17 mouse cellular contexts compared by ENCODE assay signal in the genomic region with DNA sequence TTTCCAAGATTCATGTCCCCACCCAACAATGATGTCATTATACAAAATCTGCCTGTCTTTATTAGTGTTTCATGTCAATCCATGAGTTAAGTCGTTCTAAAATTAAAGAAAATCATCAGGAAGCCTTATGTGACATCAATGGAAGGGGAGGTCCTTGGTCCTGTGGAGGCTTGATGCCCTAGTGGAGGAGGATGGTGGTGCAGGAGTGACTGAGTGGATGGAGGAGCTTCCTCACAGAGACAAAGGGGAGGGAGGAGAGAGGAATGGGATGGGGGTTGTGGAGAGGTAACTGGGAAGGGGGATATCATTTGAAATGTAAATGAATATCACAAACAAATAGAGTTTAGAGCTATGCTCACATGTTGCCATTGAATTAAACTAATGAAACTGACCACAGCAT.
DNase-seq lines count a peak whose midpoint lies in the region; ATAC-seq and TF ChIP-seq lines count a peak whose summit lies in the region.
"Had no signal": no experiment of that assay in that cellular context is flagged by ENCODE, and none has a peak within 500 bp of the region (broad histone marks: within the 10 kb centered on the region; RNA-seq: fewer than 3 reads in every experiment).

No protein-coding gene starts in this region.

- DNase-seq in hindbrain, embryonic 10.5 days (ENCODE audit: low spot score), result peak; percentile 14
- DNase-seq in lung, embryonic 14.5 days, result no peak
- DNase-seq in lung, postnatal 25 days (ENCODE audit: low spot score), result no peak
- peak; percentile 28 for DNase-seq in MEL (ENCODE audit: low read depth, low spot score)
- no peak for DNase-seq in layer of hippocampus, adult 9-10 months (ENCODE audit: low spot score)
- DNase-seq: adrenal gland, postnatal 10 days; B cell, adult 2 months; cerebellum, adult 2 months; gastrocnemius, postnatal 14 days; heart, postnatal 14 days; lung, postnatal 36 days had no signal

- H3K4me2 ChIP-seq in hindbrain, embryonic 16.5 days (ENCODE audit: low read length), result no peak overlapping the region
- H3K4me2 ChIP-seq in lung, embryonic 14.5 days, result no peak overlapping the region
- H3K4me2 ChIP-seq: limb, embryonic 13.5 days; liver, embryonic 15.5 days; midbrain, embryonic 13.5 days had no signal

- H3K9ac ChIP-seq in hindbrain, embryonic 16.5 days (ENCODE audit: low read depth, low read length), result no peak overlapping the region
- no peak overlapping the region for H3K9ac ChIP-seq in lung, embryonic 14.5 days
- H3K9ac ChIP-seq in MEL (ENCODE audit: control insufficient read depth, low read depth, low read length, poor library complexity, severe bottlenecking), result no peak overlapping the region
- H3K9ac ChIP-seq: limb, embryonic 13.5 days; liver, embryonic 15.5 days; midbrain, embryonic 13.5 days had no signal

- 53% methylated on average over 1 of the region's 1 CpGs for WGBS in hindbrain, embryonic 10.5 days
- 51% methylated on average over 1 of the region's 1 CpGs for WGBS in hindbrain, embryonic 16.5 days
- WGBS in lung, embryonic 14.5 days, result 56% methylated on average over 1 of the region's 1 CpGs

- ATAC-seq in hindbrain, embryonic 16.5 days, result no peak
- ATAC-seq in lung, embryonic 14.5 days (ENCODE audit: insufficient read depth), result no peak
- peak; percentile 71; the same call in 1 of the 2 replicates for ATAC-seq in megakaryocyte-erythroid progenitor cell, adult 5-6 weeks (replicated peaks; ENCODE audit: low FRiP score, low TSS enrichment, poor library complexity, severe bottlenecking)
- ATAC-seq: inflammation-experienced regulatory T-cells, adult 6 months; midbrain, embryonic 13.5 days had no signal

- TF ChIP-seq EP300 in MEL (IDR thresholded peaks at IDR 0.05; ENCODE audit: low read depth in 1 of 2, low read length in 2 of 2), result no peak

- TF ChIP-seq POLR2A in MEL (IDR thresholded peaks at IDR 0.05; ENCODE audit: control insufficient read depth in 1 of 2, insufficient read depth in 1 of 2, low read depth in 1 of 2, low read length in 2 of 2, poor library complexity in 1 of 2), result no peak

- TF ChIP-seq RAD21 in MEL (IDR thresholded peaks at IDR 0.05; ENCODE audit: low read depth, low read length), result no peak

- no peaks in the 10 kb centered on the region for H3K27me3 ChIP-seq in hindbrain, embryonic 10.5 days (ENCODE audit: insufficient read depth, poor library complexity, severe bottlenecking)
- H3K27me3 ChIP-seq in hindbrain, embryonic 16.5 days (replicated peaks; ENCODE audit: control insufficient read depth, insufficient read depth, low read length), result no peaks in the 10 kb centered on the region
- no peaks in the 10 kb centered on the region for H3K27me3 ChIP-seq in lung, embryonic 14.5 days (ENCODE audit: insufficient read depth, low read length)
- no peaks in the 10 kb centered on the region for H3K27me3 ChIP-seq in MEL (ENCODE audit: control insufficient read depth in 1 of 2, insufficient read depth in 2 of 2, low read length in 2 of 2)
- H3K27me3 ChIP-seq: limb, embryonic 13.5 days; liver, embryonic 15.5 days; midbrain, embryonic 13.5 days had no signal

- H3K9me3 ChIP-seq in hindbrain, embryonic 10.5 days, result no peaks in the 10 kb centered on the region
- no peaks in the 10 kb centered on the region for H3K9me3 ChIP-seq in hindbrain, embryonic 16.5 days (ENCODE audit: control insufficient read depth, low read length)
- no peaks in the 10 kb centered on the region for H3K9me3 ChIP-seq in lung, embryonic 14.5 days (ENCODE audit: low read depth, low read length)
- no peaks in the 10 kb centered on the region for H3K9me3 ChIP-seq in MEL (replicated peaks; ENCODE audit: insufficient read depth, low read length)
- H3K9me3 ChIP-seq: limb, embryonic 13.5 days; liver, embryonic 15.5 days; midbrain, embryonic 13.5 days had no signal

- no peaks in the 10 kb centered on the region for H3K79me2 ChIP-seq in MEL (ENCODE audit: control insufficient read depth, insufficient read depth, low read length, poor library complexity)

- H3K27ac ChIP-seq in hindbrain, embryonic 10.5 days, result no peak overlapping the region
- no peak overlapping the region for H3K27ac ChIP-seq in hindbrain, embryonic 16.5 days (ENCODE audit: low read depth, low read length)
- H3K27ac ChIP-seq in lung, embryonic 14.5 days (ENCODE audit: low read depth), result no peak overlapping the region
- no peak overlapping the region for H3K27ac ChIP-seq in MEL (ENCODE audit: control insufficient read depth, low read depth, low read length)
- H3K27ac ChIP-seq: limb, embryonic 13.5 days; liver, embryonic 15.5 days; midbrain, embryonic 13.5 days had no signal

- no peaks in the 10 kb centered on the region for H3K36me3 ChIP-seq in hindbrain, embryonic 10.5 days
- H3K36me3 ChIP-seq in hindbrain, embryonic 16.5 days (ENCODE audit: control insufficient read depth, insufficient read depth, low read length), result no peaks in the 10 kb centered on the region
- no peaks in the 10 kb centered on the region for H3K36me3 ChIP-seq in lung, embryonic 14.5 days (ENCODE audit: insufficient read depth)
- no peaks in the 10 kb centered on the region for H3K36me3 ChIP-seq in MEL (ENCODE audit: control insufficient read depth in 1 of 2, insufficient read depth in 2 of 2, low read length in 2 of 2)
- H3K36me3 ChIP-seq: limb, embryonic 13.5 days; liver, embryonic 15.5 days; midbrain, embryonic 13.5 days had no signal

- H3K4me3 ChIP-seq in hindbrain, embryonic 10.5 days, result no peak overlapping the region
- no peak overlapping the region for H3K4me3 ChIP-seq in hindbrain, embryonic 16.5 days (ENCODE audit: low read length)
- H3K4me3 ChIP-seq in lung, embryonic 14.5 days (ENCODE audit: low read depth, low read length), result no peak overlapping the region
- no peak overlapping the region for H3K4me3 ChIP-seq in MEL (ENCODE audit: control insufficient read depth in 1 of 2, insufficient read depth in 1 of 2, low read depth in 2 of 2, low read length in 2 of 2)
- H3K4me3 ChIP-seq: limb, embryonic 13.5 days; liver, embryonic 15.5 days; midbrain, embryonic 13.5 days had no signal

- no peaks in the 10 kb centered on the region for H3K4me1 ChIP-seq in hindbrain, embryonic 10.5 days (replicated peaks)
- H3K4me1 ChIP-seq in hindbrain, embryonic 16.5 days (ENCODE audit: control insufficient read depth, insufficient read depth, low read depth, low read length), result no peaks in the 10 kb centered on the region
- H3K4me1 ChIP-seq in lung, embryonic 14.5 days (ENCODE audit: insufficient read depth), result 0 out of 2 replicates have a peak, but pooled peaks cover 3% of the 10 kb centered on the region
- no peaks in the 10 kb centered on the region for H3K4me1 ChIP-seq in MEL (ENCODE audit: control insufficient read depth in 1 of 2, insufficient read depth in 2 of 2, low read length in 2 of 2)
- H3K4me1 ChIP-seq: limb, embryonic 13.5 days; liver, embryonic 15.5 days; midbrain, embryonic 13.5 days had no signal

- TF ChIP-seq CTCF in lung, embryonic 14.5 days (IDR thresholded peaks at IDR 0.05; ENCODE audit: low read depth), result peak; percentile 36; the same call in 1 of the 2 replicates
- peak in 2 of 3 experiments; percentile 9 to 11; a peak in 1 of 6 replicates for TF ChIP-seq CTCF in MEL (IDR thresholded peaks at IDR 0.05 in 2 of 3, conservative IDR thresholded peaks at IDR 0.05 in 1 of 3; ENCODE audit: control insufficient read depth in 1 of 3, insufficient read depth in 1 of 3, low read depth in 2 of 3, low read length in 3 of 3, poor library complexity in 1 of 3, severe bottlenecking in 1 of 3)

TF ChIP-seq in MEL, 35 proteins besides CTCF, POLR2A, EP300 and RAD21:
- TF ChIP-seq NRF1 (IDR thresholded peaks at IDR 0.05; ENCODE audit: insufficient read depth, low read depth, low read length, poor library complexity, severe bottlenecking) (no peak), USF1 (IDR thresholded peaks at IDR 0.05; ENCODE audit: low read depth, low read length) (no peak), UBTF (IDR thresholded peaks at IDR 0.05; ENCODE audit: borderline replicate concordance, insufficient read depth, low read depth, low read length) (no peak), KAT2A (conservative IDR thresholded peaks at IDR 0.05; ENCODE audit: low read depth, low read length) (no peak), MYC (IDR thresholded peaks at IDR 0.05; ENCODE audit: low read depth, low read length) (no peak), RCOR1 (IDR thresholded peaks at IDR 0.05; ENCODE audit: low read depth, low read length) (no peak), NELFE (IDR thresholded peaks at IDR 0.05; ENCODE audit: low read depth, low read length) (no peak), BHLHE40 (IDR thresholded peaks at IDR 0.05; ENCODE audit: borderline replicate concordance, low read depth, low read length) (no peak), ZKSCAN1 (IDR thresholded peaks at IDR 0.05; ENCODE audit: low read depth, low read length) (no peak)
TF ChIP-seq in MEL: peak in this region for 0.

Comparison
In these comparisons a context has a peak if more than half of its experiments do, and no peak if none do; other contexts are left out.
1. DNase-seq: peak in hindbrain, embryonic 10.5 days (single experiment) and MEL (single experiment); none in lung, embryonic 14.5 days (single experiment), lung, postnatal 25 days (single experiment) and layer of hippocampus, adult 9-10 months (single experiment).